Mouse (Mus musculus) kidney, postnatal 14 days (tissue): ENCODE data around the gene Adtrp.
A peak's percentile ranks its signal among the peaks of the same experiment; 100 is the strongest.

Experiments used
- DNase-seq: peaks from one replicate; pipeline ENCODE4 v3.0.0; 2022; ENCODE audit warnings: mixed read lengths

The Adtrp gene

DNA sequence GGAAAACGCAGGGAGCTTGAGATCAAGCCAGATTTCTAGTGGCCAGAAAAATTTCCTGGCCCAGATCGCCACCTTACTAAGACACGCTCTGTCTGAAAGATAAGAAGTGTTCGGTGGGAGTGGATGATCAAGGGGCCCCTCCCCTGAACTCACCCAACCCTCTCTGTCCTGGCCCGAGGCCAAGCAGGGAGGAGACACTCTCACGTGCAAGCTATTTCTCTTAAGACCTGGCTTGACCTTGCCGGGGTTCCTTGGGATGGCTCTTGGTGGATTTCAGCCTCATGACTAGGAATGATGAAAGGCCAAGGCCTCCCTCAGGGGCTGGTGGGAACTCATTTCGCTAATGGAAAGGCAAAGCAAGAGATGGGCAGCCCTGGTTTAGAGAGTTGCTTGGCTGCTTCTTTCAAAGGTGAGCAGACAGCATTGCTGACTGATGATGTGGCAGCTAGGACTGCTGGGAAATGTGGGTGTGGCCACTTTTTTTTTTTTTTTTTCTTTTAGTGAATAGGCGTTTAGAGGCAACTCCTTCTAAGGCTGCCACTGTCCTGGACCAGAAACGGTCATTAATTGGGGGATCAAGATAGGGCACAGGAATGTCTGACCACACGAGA, at the start of gene Adtrp:
Gene Adtrp, minus strand, starts transcription at position 169 of the 611 bp plus-strand sequence.
- peak; percentile 13 for DNase-seq

GRCm38 (mm10) chr13:41892016-41892415, 44.5 kb upstream of the Adtrp start:
- no peak for DNase-seq

- DNase-seq, result no peak
Observed at GRCm38 (mm10) chr13:41890618-41891017, 43.1 kb upstream of the Adtrp start.

- DNase-seq, result no peak
Observed at GRCm38 (mm10) chr13:41890111-41890600, 42.7 kb upstream of the Adtrp start.

DNA sequence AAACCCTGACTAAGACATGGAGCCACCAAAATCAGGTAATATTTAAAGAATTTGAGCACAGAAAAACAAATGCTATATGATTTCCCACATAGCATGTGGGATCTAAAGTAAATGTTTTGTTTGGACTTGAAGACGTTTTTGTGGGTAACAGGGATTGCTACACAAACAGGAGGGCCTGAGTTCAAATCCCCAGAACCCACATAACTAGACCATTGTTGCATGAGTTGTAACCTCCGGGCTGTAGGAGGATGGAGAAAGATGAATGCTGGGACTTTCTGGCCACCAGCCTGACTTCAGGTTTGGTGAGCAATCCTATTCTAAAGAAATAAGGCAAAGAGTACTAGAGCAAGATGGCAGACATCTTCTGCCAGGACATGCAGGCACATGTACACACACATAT, 41.2 kb upstream of the Adtrp start:
- no peak for DNase-seq

GRCm38 (mm10) chr13:41886120-41886519, 38.6 kb upstream of the Adtrp start:
- DNase-seq, result no peak

GRCm38 (mm10) chr13:41883665-41884291, 36.3 kb upstream of the Adtrp start:
- DNase-seq, result no peak

DNA sequence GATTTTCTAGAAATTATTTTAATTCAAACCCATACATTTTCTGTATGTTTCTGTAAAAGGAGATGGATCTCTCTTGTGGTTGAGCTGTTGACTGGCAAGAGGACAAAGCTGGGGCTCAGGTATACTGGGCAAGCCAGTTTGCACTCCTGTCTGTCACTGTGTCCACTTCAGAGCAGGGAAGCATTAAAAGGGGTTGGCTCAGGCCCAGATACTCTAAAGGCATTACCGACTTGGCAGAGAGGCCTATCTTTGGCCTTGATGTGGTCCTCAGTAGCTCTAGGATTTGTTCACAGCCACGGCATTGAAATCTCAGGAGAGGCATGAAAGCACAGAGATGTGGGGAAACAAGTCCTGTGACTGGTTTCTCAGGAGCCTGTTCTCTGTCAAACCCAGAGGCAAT, 33.7 kb upstream of the Adtrp start:
- DNase-seq, result peak; percentile 26

DNA sequence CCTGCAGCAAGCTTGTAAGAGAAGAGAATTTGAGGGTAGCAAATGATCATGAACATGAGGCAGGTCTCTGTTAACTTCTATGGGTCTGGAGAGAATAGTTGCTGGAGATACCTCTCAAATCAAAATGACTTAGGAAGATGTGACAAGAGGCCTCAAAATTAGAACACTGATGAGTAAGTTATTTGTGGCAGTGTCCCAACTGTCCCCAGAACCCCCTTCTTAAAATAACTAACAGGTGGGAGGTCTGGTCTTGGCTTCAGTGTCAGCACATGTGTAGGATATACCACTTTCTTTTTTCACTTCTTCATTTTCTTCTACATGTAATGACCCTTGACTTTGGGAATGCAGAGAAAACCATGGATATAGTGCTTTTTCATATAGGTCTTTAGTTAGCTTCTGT, 33.0 kb upstream of the Adtrp start:
- no peak for DNase-seq

- DNase-seq, result no peak
Observed at GRCm38 (mm10) chr13:41872686-41873085, 25.2 kb upstream of the Adtrp start.

- DNase-seq, result peak; percentile 5
Observed at GRCm38 (mm10) chr13:41872161-41872562, 24.7 kb upstream of the Adtrp start.

- DNase-seq, result no peak
Observed at GRCm38 (mm10) chr13:41867533-41867932, 20.0 kb upstream of the Adtrp start.

GRCm38 (mm10) chr13:41865575-41865974, 18.1 kb upstream of the Adtrp start:
- peak; percentile 62 for DNase-seq

GRCm38 (mm10) chr13:41865071-41865470, 17.6 kb upstream of the Adtrp start:
- peak; percentile 67 for DNase-seq

DNA sequence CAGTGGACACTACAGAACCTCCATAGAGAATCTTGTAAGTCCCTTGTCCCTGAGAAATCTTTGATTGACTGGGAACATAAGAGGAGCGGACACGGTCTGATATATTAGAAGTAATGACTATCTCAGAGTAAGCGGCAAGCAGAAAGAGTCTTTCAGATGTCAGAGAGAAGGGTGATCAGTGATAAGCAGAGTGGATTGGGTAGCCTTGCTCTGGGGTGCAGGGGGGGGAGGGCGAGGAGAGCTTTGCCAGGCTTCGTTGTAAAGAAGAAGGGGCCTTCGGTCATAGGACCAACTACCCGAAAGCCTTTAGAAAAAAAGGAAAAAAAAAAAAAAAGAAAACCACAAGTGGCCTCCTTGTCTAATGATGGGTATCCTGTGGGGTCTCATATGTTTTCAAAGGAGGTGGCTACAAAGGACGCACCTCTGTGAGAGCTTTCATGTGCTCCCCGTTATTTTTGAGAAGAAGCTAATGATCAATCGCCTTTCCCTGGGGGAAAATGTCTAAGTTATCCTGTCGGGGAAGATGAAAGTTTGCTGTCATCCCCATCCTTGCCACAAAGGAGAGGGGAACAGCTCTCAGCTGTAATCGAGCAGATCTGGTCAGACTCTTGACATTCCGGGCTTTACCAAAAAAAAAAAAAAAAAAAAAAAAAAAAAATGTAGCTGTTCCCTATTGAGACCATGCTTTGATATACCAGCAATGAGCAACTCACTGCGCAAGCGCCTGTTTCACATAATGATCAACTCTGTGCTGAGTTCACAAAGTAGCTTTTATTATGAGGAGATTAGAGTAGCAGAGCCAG, 13.3 kb upstream of the Adtrp start:
- no peak for DNase-seq

GRCm38 (mm10) chr13:41855206-41856185, 8.0 kb upstream of the Adtrp start:
- peak; percentile 29 for DNase-seq

DNA sequence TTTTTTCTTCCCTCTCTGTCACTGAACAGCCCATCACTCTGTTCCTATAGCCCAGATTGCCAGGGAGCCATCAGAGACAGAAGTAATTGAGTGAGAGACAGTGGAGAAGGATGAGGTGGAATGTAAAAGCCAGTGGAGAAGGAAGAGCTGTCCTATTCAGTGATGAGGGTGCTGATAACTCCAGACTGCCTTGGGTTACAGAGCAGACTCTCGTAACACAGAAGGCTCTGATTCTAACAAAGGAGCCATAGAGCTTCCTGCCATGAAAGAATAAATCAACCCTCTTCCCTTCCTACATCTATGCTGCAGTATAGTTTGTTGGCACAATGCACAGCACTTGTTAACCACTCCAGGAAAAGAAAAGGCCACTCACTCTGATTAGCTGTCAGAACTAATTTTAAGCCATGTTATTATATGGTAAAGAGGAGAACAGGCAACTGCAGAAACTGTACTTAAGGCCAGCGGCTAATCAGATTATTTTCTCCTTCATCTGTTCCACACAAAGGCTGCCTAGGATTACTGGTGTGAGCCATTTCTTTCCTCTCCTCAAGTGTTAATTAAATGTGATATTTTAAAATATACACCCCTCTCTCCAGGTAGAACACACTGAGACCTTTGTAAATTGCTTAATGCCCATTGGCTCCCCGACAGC, 3.4 kb upstream of the Adtrp start:
- no peak for DNase-seq

- peak; percentile 24 for DNase-seq
Observed at GRCm38 (mm10) chr13:41846516-41846915, 968 bp downstream of the Adtrp start.

- no peak for DNase-seq
Observed at GRCm38 (mm10) chr13:41845013-41845412, 2.5 kb downstream of the Adtrp start.

DNA sequence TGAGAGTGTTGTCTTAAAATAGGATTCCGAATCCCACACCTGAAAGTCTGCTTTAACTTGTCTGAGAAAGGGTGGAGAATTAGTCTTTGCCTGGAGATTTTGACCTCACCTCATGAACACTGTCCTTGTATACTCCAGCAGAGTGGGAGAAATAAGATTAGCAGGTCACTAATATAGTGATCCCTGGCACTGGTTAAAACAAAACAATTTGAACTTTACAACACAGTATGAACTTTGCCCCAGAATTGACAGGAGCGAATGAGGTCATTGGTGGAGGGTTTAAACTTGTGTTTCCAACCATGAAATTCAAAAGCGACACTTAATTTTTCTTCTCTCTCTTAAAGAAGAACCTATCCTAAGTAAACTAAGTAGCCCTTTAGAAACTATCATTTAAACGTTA, 3.4 kb downstream of the Adtrp start:
- DNase-seq, result peak; percentile 42

DNA sequence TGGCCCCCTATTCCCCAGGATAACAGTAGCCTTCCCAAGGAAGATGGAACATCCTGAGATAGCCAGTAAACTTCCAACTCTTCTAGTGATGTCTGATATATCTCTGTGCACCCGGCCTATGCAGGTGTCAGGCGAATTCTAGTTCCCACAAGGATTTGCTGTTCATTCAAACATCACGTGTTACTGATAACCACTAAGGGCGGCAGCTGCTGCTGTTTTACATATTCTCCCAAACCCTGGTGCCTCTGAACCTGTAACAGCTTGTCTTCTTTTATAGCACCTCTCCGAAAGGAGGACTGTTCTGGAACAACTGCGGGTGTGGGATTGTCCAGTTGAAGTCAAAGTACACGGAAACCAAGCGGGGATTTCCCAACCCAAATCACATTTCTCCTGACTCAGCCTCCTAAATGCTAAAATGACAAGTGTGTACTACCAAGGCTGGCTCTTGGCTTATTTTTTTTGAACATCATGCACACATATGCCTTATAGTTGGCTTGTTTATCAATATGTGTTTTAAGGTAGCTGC, 13.8 kb downstream of the Adtrp start:
- DNase-seq, result no peak

DNA sequence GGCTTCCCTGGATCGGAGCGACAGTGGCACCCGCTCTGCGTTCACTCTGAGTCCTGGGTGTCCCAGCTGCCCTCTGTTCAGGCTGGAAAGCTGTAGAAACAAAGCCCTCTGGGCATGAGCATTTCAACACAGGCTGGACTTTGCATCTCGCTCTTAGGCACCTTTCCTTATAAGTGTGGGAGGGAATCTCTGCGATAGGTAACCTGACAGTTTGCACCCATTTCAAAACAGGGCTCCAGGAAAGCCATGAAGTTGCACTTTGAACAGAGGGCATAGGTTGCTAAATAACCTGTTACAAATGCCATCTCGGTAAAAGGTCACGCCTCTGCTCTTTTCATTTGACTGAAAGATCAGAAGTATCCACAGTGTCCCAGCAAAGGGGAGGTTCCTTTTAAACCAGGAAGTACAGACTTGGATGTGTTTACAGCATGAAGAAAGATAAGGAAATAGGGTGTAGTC, 19.2 kb downstream of the Adtrp start:
- peak; percentile 72 for DNase-seq
